In genomic region chr6:28075534-28075933, GRCm38 (mm10) we compare ENCODE assay signal across 32 mouse cellular contexts. TPM values are rescaled to one million over a fixed set of nuclear protein-coding genes. Genes with fewer than 3 reads are reported as not detected.
"Had no signal": no experiment of that assay in that cellular context is flagged by ENCODE, and none has a peak within 500 bp of the region (broad histone marks: within the 10 kb centered on the region; RNA-seq: fewer than 3 reads in every experiment).

No protein-coding gene starts in this region.

- H3K4me3 ChIP-seq: limb, embryonic 10.5 days; limb, embryonic 12.5 days; limb, embryonic 13.5 days; limb, embryonic 15.5 days; liver, embryonic 12.5 days; liver, embryonic 13.5 days; liver, embryonic 15.5 days; lung, embryonic 15.5 days; megakaryocyte, embryonic 14.5 days; midbrain, embryonic 10.5 days; midbrain, embryonic 12.5 days; midbrain, embryonic 13.5 days; midbrain, embryonic 15.5 days; myocyte had no signal

- H3K4me1 ChIP-seq: limb, embryonic 10.5 days; limb, embryonic 12.5 days; limb, embryonic 13.5 days; limb, embryonic 15.5 days; liver, embryonic 12.5 days; liver, embryonic 13.5 days; liver, embryonic 15.5 days; lung, embryonic 15.5 days; megakaryocyte, embryonic 14.5 days; midbrain, embryonic 10.5 days; midbrain, embryonic 13.5 days; midbrain, embryonic 15.5 days had no signal

- H3K27ac ChIP-seq: limb, embryonic 10.5 days; limb, embryonic 12.5 days; limb, embryonic 13.5 days; limb, embryonic 15.5 days; liver, embryonic 12.5 days; liver, embryonic 13.5 days; liver, embryonic 14.5 days; liver, embryonic 15.5 days; lung, embryonic 15.5 days; macrophage; midbrain, embryonic 10.5 days; midbrain, embryonic 12.5 days; midbrain, embryonic 13.5 days; midbrain, embryonic 15.5 days had no signal

- H3K9me3 ChIP-seq: limb, embryonic 10.5 days; limb, embryonic 12.5 days; limb, embryonic 13.5 days; limb, embryonic 15.5 days; liver, embryonic 12.5 days; liver, embryonic 13.5 days; liver, embryonic 15.5 days; lung, embryonic 15.5 days; midbrain, embryonic 10.5 days; midbrain, embryonic 12.5 days; midbrain, embryonic 13.5 days; midbrain, embryonic 15.5 days had no signal

- H3K27me3 ChIP-seq: limb, embryonic 12.5 days; limb, embryonic 13.5 days; limb, embryonic 15.5 days; liver, embryonic 12.5 days; liver, embryonic 13.5 days; liver, embryonic 15.5 days; lung, embryonic 15.5 days; megakaryocyte, embryonic 14.5 days; midbrain, embryonic 12.5 days; midbrain, embryonic 13.5 days; midbrain, embryonic 15.5 days had no signal

- DNase-seq: left cerebral cortex, postnatal 4 days; liver; liver, embryonic 13.5 days; liver, postnatal 0 days; lung, adult 18-20 months; lung, adult 2 months; lung, embryonic 14.5 days; lung, postnatal 10 days; lung, postnatal 14 days; lung, postnatal 36 days; lung, postnatal 4 days; midbrain, embryonic 14.5 days had no signal

- H3K4me2 ChIP-seq: limb, embryonic 12.5 days; limb, embryonic 13.5 days; limb, embryonic 15.5 days; liver, embryonic 11.5 days; liver, embryonic 12.5 days; liver, embryonic 13.5 days; liver, embryonic 15.5 days; lung, embryonic 14.5 days; lung, embryonic 15.5 days; midbrain, embryonic 11.5 days; midbrain, embryonic 12.5 days; midbrain, embryonic 13.5 days; midbrain, embryonic 15.5 days had no signal

- H3K36me3 ChIP-seq: limb, embryonic 10.5 days; limb, embryonic 12.5 days; limb, embryonic 13.5 days; limb, embryonic 15.5 days; liver, embryonic 12.5 days; liver, embryonic 13.5 days; liver, embryonic 15.5 days; lung, embryonic 15.5 days; midbrain, embryonic 10.5 days; midbrain, embryonic 12.5 days; midbrain, embryonic 13.5 days; midbrain, embryonic 15.5 days had no signal

- ATAC-seq: liver, embryonic 12.5 days; liver, postnatal 0 days; lung, postnatal 0 days; midbrain, embryonic 13.5 days; midbrain, embryonic 15.5 days; midbrain, embryonic 16.5 days had no signal

- H3K9ac ChIP-seq: limb, embryonic 12.5 days; limb, embryonic 13.5 days; limb, embryonic 15.5 days; liver, embryonic 12.5 days; liver, embryonic 13.5 days; liver, embryonic 14.5 days; liver, embryonic 15.5 days; liver, postnatal 0 days; lung, embryonic 14.5 days; lung, embryonic 15.5 days; midbrain, embryonic 12.5 days; midbrain, embryonic 13.5 days; midbrain, embryonic 15.5 days had no signal

RNA-seq across cellular contexts. Expression of gene Grm8, which starts 59.4 kb away (rescaled TPM):
- polyA plus RNA-seq: liver, adult 2 months; liver, embryonic 14.5 days; liver, embryonic 15.5 days; liver, postnatal 0 days; lung, adult 2 months; lung, embryonic 14.5 days; lung, embryonic 15.5 days; lung, postnatal 0 days; macrophage; myocyte had no signal
